Mouse (Mus musculus) embryonic facial prominence, embryonic 14.5 days (tissue): ENCODE data around the gene Tbc1d17. TPM values are rescaled to one million over a fixed set of nuclear protein-coding genes. Genes with fewer than 3 reads are reported as not detected.

ENCODE experiments used
- ATAC-seq: fragments of 200-750 bp; cut with Nextera tagmentation; 2 replicates; pipeline ENCODE4 v1.8.0; 2017; ENCODE audit warnings: low read depth, moderate number of reproducible peaks, moderate TSS enrichment
- DNase-seq: peaks from one replicate; pipeline ENCODE4 v3.0.0-alpha.2; 2015; ENCODE audit warnings: low spot score
- H3K27ac ChIP-seq: fragments of 300-500 bp; sonication (generic); replicated peaks from 2 replicates; pipeline ENCODE4 v1.5.1; 2014; ENCODE audit warnings: low read depth, mild to moderate bottlenecking, low read length, moderate library complexity
- H3K27me3 ChIP-seq: fragments of 300-500 bp; sonication (generic); replicated peaks from 2 replicates; pipeline ENCODE4 v1.6.1; 2014; ENCODE audit warnings: low read length; ENCODE audit not compliant: control insufficient read depth, insufficient read depth
- H3K36me3 ChIP-seq: fragments of 300-500 bp; sonication (generic); 2 replicates; pipeline ENCODE4 v1.6.1; 2014; ENCODE audit warnings: low read length, mixed read lengths; ENCODE audit not compliant: control insufficient read depth, insufficient read depth
- H3K4me1 ChIP-seq: fragments of 300-500 bp; sonication (generic); 2 replicates; pipeline ENCODE4 v1.6.1; 2014; ENCODE audit warnings: antibody characterized with exemption, low read length; ENCODE audit not compliant: control insufficient read depth, insufficient read depth
- H3K4me2 ChIP-seq: fragments of 300-500 bp; sonication (generic); 2 replicates; pipeline ENCODE4 v1.6.1; 2014; ENCODE audit warnings: low read depth, mild to moderate bottlenecking, low read length, moderate library complexity, mixed read lengths
- H3K4me3 ChIP-seq: fragments of 300-500 bp; sonication (generic); 2 replicates; pipeline ENCODE4 v1.5.1; 2014; ENCODE audit warnings: low read depth, mild to moderate bottlenecking, low read length
- H3K9ac ChIP-seq: fragments of 300-500 bp; sonication (generic); 2 replicates; pipeline ENCODE4 v1.6.1; 2014; ENCODE audit warnings: low read depth, mild to moderate bottlenecking, low read length, moderate library complexity, mixed read lengths
- H3K9me3 ChIP-seq: fragments of 300-500 bp; sonication (generic); 2 replicates; pipeline ENCODE4 v1.6.1; 2016; ENCODE audit warnings: low read length; ENCODE audit not compliant: control insufficient read depth
- WGBS: fragments of 180-500 bp; shearing (Covaris S2); extraction: QIAGEN DNeasy Blood & Tissue Kit; methylation state at CpG from one replicate; pipeline ENCODE4 v1.1.7; 2014; 5-methylcytosine and 5-hydroxymethylcytosine counted together
- polyA plus RNA-seq: library from polyadenylated mRNA; unstranded; fragments of >200 nt; fragmentation: Nextera tagmentation; extraction: Ambion mirVana; gene quantifications from 2 replicates; pipeline ENCODE4 v1.2.1, GENCODE M21; 2014

Gene Tbc1d17
- polyA plus RNA-seq = 66.9 and 82.7 TPM in 2 replicates

DNA sequence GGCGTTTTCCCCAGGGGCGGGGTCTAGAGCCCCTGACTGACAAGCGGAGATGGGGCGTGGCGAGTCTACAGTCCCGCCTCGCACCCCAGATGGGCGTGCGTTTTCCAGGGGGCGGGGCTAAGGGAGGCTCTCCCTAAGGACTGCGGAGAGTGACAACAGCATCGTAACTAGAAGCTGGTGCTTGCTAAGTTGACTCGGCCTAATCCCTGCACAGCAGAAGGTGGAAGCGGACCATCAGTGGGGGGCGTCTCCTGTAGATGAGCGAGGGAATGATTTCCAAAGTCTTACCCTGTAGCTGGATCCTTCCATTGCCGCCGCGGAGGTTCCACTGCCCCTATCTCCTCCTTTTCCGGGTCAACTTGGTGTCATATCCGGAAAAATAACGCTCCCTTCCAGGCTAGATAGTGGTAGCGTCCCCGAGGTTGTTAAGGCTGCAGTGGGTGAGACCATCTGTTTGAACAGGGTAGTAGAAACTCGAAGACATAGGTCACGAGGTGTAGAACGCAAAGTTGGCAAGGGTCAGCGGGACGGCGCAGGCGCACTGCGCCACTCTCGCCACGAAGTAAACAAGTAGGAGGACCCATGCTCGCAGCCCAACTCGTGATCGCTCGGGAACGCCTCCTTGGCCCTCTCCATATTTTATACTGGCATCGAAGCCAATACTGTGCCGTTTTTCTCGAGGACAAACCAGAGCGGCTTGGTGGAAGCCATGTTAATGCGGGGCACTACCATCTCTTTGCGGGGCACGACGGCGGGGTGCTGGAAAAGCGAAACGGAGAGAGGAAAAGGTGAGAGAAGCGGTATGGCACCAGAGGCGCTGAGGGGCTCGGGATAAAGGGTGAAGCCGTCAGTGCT, at the start of gene Tbc1d17, which contains the start of gene Akt1s1:
Gene Tbc1d17 (minus strand): TSS at position 519 of the 855 bp plus-strand sequence.
Gene Akt1s1 (plus strand): TSS at position 431 of the 855 bp plus-strand sequence.
- ATAC-seq = peak; percentile 89
- no peaks in the 10 kb centered on the region for H3K27me3 ChIP-seq
- peaks cover 18% of the 10 kb centered on the region for H3K4me1 ChIP-seq
- H3K9me3 ChIP-seq = no peaks in the 10 kb centered on the region
- peak; percentile 99 for DNase-seq
- peak within 1 kb of the TSS; percentile 68 for H3K4me3 ChIP-seq
- H3K36me3 ChIP-seq = peaks cover 50% of the 10 kb centered on the region
- WGBS = 1% methylated on average over 52 of the region's 54 CpGs
- peak within 1 kb of the TSS; percentile 81 for H3K9ac ChIP-seq
- H3K27ac ChIP-seq = peak within 1 kb of the TSS; percentile 95
- H3K4me2 ChIP-seq = peak within 1 kb of the TSS; percentile 66

DNA sequence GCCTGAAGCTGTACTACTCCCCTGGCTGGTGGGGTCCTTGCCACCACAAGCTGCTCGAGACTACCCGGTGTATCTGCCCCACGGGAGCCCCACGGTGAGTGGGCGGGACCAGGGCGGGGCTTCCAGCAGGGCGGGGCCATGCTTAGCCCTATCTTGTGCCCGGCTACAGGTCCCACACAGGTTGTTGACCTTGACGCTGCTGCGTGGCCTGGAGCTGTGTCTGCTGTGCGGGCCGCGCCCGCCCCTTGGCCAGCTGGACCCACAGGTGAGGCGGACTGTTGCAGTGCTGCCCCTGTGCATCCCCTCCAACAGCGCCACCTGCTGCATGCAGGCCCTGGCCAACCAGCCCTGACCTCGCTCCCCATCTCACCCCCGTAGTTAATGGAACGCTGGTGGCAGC, 49.7 kb upstream of the Tbc1d17 start:
- ATAC-seq = no peak
- Histone ChIP-seq H3K4me1 (peaks cover 20% of the 10 kb centered on the region), H3K27me3 (no peaks in the 10 kb centered on the region), H3K4me2 (no peak overlapping the region), H3K36me3 (peaks cover 45% of the 10 kb centered on the region), H3K9me3 (no peaks in the 10 kb centered on the region), H3K4me3 (no peak overlapping the region), H3K27ac (no peak overlapping the region; the same call in 1 of the 2 replicates), H3K9ac (no peak overlapping the region)
- 27% methylated on average over 18 of the region's 19 CpGs for WGBS
- DNase-seq = no peak

DNA sequence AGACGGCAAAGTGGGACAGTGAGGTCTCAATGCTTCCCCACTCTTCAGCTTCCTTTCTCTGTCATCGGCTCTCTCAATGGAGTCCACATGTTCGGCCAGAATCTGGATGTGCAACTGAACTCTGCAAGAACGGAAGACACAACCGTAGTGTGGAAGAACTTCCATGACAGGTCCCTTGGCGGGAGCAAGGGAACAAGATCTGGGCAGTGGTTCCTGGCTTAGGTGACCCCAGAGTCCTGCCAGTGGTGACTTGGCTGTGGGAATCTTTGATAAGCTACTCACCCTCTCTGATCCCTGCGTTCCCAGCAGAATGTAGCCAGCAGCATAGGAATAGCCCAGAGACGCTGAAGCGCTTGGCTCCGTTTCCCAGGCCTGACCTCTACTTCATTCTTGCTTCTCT, 47.6 kb upstream of the Tbc1d17 start:
- Histone ChIP-seq H3K4me3 (peak overlapping the region; percentile 62), H3K36me3 (peaks cover 26% of the 10 kb centered on the region), H3K4me1 (peaks cover 26% of the 10 kb centered on the region), H3K27ac (peak overlapping the region; percentile 99), H3K9me3 (no peaks in the 10 kb centered on the region), H3K4me2 (peak overlapping the region; percentile 77), H3K27me3 (no peaks in the 10 kb centered on the region), H3K9ac (peak overlapping the region; percentile 69)
- DNase-seq (no peak), ATAC-seq (no peak)
- WGBS = 26% methylated on average over 9 of the region's 10 CpGs

DNA sequence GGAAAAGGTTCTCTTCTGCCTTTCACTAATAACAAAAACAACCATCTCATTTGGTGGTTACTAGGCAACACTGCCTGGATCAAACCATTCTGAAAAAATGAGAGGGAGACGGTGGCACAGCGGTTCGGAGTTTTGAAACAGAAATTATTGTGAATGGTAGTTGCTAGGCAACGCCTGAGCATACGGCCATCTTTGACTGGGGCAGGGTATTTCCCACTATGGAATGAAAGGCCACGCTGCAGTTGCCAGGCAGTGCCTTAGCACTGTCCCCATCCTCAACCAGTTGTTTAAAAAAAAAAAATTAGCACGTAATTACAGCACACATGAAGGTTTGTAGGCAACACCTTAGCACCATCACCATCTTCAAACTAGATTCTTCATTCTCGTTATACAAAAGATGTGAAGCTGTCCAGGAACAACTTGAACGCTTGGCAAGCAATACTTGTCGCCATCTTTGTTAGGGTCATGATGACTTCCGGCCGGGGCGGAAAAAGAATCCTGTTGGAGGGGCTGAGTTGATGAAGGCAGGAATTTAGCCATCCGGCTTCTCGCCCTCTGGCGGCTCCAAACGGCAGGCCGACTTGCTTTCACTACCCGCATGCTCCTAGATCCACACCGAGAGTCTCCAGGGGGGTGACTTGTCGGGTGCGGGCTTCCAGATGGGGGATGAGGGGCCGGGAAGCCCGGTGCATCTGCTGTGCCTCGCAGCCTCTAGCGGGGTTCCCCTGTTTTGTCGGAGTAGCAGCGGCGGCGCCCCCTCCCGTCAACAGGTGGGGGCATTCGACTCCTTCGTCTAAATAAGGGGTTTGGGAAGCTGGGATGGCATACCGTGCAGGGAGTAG, 46.9 kb upstream of the Tbc1d17 start, which contains the start of gene Fuz:
Gene Fuz (plus strand): TSS at position 487 of the 842 bp plus-strand sequence.
- H3K4me1 ChIP-seq = peaks cover 30% of the 10 kb centered on the region

DNA sequence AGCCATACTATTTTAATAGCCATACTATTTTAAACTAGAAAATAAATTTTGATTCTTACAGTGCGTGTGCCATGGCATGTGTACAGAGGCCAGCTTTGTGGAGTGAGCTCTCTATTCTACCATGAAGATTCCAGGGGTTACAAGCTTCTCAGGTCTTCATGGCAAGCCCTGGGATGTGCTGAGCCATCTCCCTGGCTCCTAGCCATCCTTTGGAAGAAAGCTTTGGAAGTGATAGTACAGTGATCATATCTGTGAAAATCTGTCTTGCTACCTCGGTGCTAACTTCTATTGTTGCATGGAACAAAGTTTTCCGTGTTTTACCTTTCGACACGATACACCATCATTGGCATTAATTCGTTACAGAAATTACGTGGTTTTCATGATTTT, 46.3 kb upstream of the Tbc1d17 start:
- ATAC-seq (no peak), DNase-seq (no peak)
- no peak overlapping the region for H3K9ac ChIP-seq
- 62% methylated on average over 7 of the region's 7 CpGs for WGBS
- H3K4me2 ChIP-seq = peak overlapping the region; percentile 77
- peak overlapping the region; percentile 62 for H3K4me3 ChIP-seq
- H3K27me3 ChIP-seq = no peaks in the 10 kb centered on the region
- peaks cover 35% of the 10 kb centered on the region for H3K4me1 ChIP-seq
- H3K27ac ChIP-seq = peak overlapping the region; percentile 99
- H3K9me3 ChIP-seq = no peaks in the 10 kb centered on the region
- peaks cover 21% of the 10 kb centered on the region for H3K36me3 ChIP-seq

More for the DNA sequence above, 46.9 kb upstream of the Tbc1d17 start, which contains the start of gene Fuz:
- WGBS = 1% methylated on average over 29 of the region's 34 CpGs
- DNase-seq (peak; percentile 96), ATAC-seq (peak; percentile 70)
- Histone ChIP-seq H3K4me2 (peak within 1 kb of the TSS; percentile 77), H3K27me3 (no peaks in the 10 kb centered on the region), H3K9ac (peak within 1 kb of the TSS; percentile 69), H3K36me3 (peaks cover 21% of the 10 kb centered on the region), H3K9me3 (no peaks in the 10 kb centered on the region), H3K27ac (peak within 1 kb of the TSS; percentile 99), H3K4me3 (peak within 1 kb of the TSS; percentile 62)

DNA sequence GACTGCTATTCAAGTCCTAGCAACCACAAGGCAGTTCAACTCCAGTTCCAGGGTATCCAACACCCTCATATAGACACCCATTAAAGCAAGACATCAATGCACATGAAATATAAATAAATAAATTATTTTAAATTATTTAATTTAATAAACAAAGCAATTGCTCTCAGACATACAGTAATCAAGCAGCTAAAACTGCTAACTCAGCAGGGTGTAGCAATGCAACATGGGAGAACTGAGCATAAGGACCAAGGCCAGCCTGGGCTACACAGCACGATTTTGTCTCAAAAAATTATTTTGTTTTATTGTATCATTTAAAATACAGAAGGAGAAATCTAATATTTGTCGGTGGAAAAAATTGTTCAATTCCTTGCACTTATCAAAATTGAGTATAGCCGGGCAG, 45.3 kb upstream of the Tbc1d17 start:
- 86% methylated on average over 3 of the region's 3 CpGs for WGBS

DNA sequence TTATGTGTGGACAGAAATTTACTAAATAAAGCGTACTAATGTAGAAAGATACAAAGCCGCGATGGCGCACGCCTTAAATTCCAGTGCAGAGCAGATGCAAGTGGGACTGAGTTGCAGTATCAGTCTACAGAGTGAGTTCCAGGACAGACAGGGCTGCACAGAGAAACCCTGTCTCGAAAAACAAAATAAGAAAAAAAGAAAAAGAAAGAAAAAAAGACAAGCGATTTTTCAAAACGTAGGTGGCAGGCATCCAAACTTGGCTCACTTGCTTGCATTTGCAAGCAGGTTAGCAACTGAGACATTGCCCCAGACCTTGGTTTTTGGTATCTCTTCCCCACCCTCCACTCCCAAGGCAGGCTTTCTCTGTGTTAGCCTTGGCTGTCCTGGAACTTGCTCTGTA, 44.3 kb upstream of the Tbc1d17 start:
- H3K9ac ChIP-seq = peak overlapping the region; percentile 53
- H3K9me3 ChIP-seq = no peaks in the 10 kb centered on the region
- peaks cover 35% of the 10 kb centered on the region for H3K4me1 ChIP-seq
- peak overlapping the region; percentile 77 for H3K4me3 ChIP-seq
- 18% methylated on average over 8 of the region's 8 CpGs for WGBS
- no peaks in the 10 kb centered on the region for H3K27me3 ChIP-seq
- H3K4me2 ChIP-seq = peak overlapping the region; percentile 95
- DNase-seq (peak; percentile 67), ATAC-seq (no peak)
- H3K27ac ChIP-seq = peak overlapping the region; percentile 99
- H3K36me3 ChIP-seq = peaks cover 26% of the 10 kb centered on the region

More for the DNA sequence above, 45.3 kb upstream of the Tbc1d17 start:
- peak overlapping the region; percentile 99 for H3K27ac ChIP-seq
- H3K4me3 ChIP-seq = no peak overlapping the region
- no peak overlapping the region for H3K4me2 ChIP-seq
- peaks cover 19% of the 10 kb centered on the region for H3K36me3 ChIP-seq
- no peak overlapping the region for H3K9ac ChIP-seq
- no peaks in the 10 kb centered on the region for H3K9me3 ChIP-seq
- ATAC-seq = no peak
- H3K4me1 ChIP-seq = peaks cover 35% of the 10 kb centered on the region
- DNase-seq = no peak
- H3K27me3 ChIP-seq = no peaks in the 10 kb centered on the region

DNA sequence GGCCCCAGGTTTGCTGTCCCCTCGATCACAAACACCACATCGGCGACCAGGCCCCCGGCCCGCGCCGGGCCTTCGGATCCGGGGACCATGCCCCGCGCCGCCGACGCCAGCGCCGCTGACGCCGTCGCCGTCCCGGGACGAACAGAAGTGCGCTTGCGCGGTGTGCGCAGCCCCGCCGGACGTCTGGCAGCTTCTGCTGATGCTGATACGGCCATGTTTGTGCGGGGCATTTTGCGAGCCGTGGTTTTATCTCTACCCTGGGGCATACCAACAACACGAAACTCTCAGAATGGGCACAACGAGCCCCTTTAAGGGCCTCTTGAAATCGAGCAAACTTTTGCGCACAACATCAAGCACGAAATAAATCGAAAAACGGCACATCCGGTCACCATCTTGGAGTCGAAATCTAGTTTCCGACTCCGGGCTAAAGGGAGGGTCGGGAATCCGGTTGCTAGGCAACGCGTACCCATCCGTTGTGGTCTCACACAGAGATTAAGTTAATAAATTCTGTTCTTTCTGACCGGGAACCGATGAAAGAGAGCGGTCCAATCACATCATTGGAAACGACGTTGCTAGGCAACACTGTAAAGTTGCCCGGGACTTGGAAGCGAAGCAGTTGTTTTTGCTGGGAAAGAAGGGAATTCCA, 43.5 kb upstream of the Tbc1d17 start, which contains the start of gene Med25:
Gene Med25 (minus strand): TSS at position 437 of the 646 bp plus-strand sequence.
- Histone ChIP-seq H3K4me3 (peak within 1 kb of the TSS; percentile 77), H3K4me2 (peak within 1 kb of the TSS; percentile 95), H3K27me3 (no peaks in the 10 kb centered on the region)

More for the DNA sequence above, 43.5 kb upstream of the Tbc1d17 start, which contains the start of gene Med25:
- WGBS = 0% methylated on average over 50 of the region's 56 CpGs
- Histone ChIP-seq H3K9ac (peak within 1 kb of the TSS; percentile 92), H3K4me1 (peaks cover 34% of the 10 kb centered on the region), H3K9me3 (no peaks in the 10 kb centered on the region), H3K27ac (peak within 1 kb of the TSS; percentile 99), H3K36me3 (peaks cover 28% of the 10 kb centered on the region)
- DNase-seq = peak; percentile 99
- ATAC-seq = peak; percentile 76
